Mouse (Mus musculus): ENCODE results near the gene Kcna2. TPM values are rescaled to one million over a fixed set of nuclear protein-coding genes. Genes with fewer than 3 reads are reported as not detected.

The Kcna2 gene
- polyA plus RNA-seq, 1 experiment from 2014 or later, result 1.5 TPM

Other genes starting within 250 kb of the Kcna2 start
- gene Kcna3, start 65.0 kb upstream of the Kcna2 start, polyA plus RNA-seq (2014; fragmentation: Nextera tagmentation; extraction: Ambion mirVana), result 13.1 and 16.0 TPM in 2 replicates
- gene Kcna10, start 81.9 kb downstream of the Kcna2 start, polyA plus RNA-seq (2014; fragmentation: Nextera tagmentation; extraction: Ambion mirVana), result not detected in 2 replicates
- 0.17 TPM in 1 of 2 replicates, not detected in the other for gene Cym, start 120.6 kb downstream of the Kcna2 start, polyA plus RNA-seq (2014; fragmentation: Nextera tagmentation; extraction: Ambion mirVana)
- gene A630076J17Rik, start 129.5 kb downstream of the Kcna2 start, polyA plus RNA-seq (2014; fragmentation: Nextera tagmentation; extraction: Ambion mirVana), result not detected in 2 replicates
- gene Prok1, start 138.6 kb downstream of the Kcna2 start, polyA plus RNA-seq (2014; fragmentation: Nextera tagmentation; extraction: Ambion mirVana), result 0.12 and 0.16 TPM in 2 replicates
- 190 and 210 TPM in 2 replicates for gene Lamtor5, start 177.7 kb downstream of the Kcna2 start, polyA plus RNA-seq (2014; fragmentation: Nextera tagmentation; extraction: Ambion mirVana)
- gene Slc16a4, start 190.1 kb downstream of the Kcna2 start, polyA plus RNA-seq (2014; fragmentation: Nextera tagmentation; extraction: Ambion mirVana), result 1.6 and 2.3 TPM in 2 replicates
- gene Rbm15, start 232.5 kb downstream of the Kcna2 start, polyA plus RNA-seq (2014; fragmentation: Nextera tagmentation; extraction: Ambion mirVana), result 9.1 and 10.3 TPM in 2 replicates